Mouse (Mus musculus): ENCODE results near the gene Rbm8a.
"Not testable (repeated sequence)": the region's sequence is repeated elsewhere in the genome, so short reads cannot be mapped to it uniquely, and the experiment has no call there.

Gene Rbm8a

DNA sequence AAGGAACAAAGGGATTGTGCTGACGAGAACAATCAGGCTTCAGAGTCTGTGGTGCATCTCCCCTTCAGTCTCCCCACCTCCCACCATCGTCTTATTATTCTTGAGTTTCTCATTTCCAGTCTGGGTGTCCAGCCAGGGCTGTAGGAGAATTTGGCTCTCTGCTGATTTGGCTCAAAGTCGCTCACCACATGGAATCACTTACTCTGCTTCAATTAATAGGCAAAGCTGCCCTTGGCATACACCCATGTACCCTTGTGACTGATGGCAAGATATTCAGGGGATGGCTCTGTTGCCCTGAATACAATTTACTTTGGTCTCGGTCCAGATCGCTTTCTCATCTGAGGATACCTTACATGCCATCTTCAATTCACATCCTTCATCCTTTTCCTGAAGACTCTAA lies 26.4 kb upstream of the Rbm8a start:
- DNase-seq (ENCODE audit: low read depth, low spot score), result no peak

DNA sequence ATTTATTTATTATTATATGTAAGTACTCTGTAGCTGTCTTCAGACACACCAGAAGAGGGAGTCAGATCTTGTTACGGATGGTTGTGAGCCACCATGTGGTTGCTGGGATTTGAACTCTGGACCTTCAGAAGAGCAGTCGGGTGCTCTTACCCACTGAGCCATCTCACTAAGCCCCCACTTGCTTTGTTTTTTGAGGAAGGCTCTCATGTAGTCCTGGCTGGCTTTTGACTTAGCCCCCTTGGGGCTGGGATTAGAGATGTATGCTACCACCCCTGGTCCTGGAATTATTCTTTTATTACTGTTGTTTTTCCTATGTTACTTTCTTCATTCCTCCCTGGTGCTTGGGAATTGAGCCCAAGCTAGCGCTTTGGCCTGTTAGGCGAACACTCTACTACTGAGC lies 23.7 kb upstream of the Rbm8a start:
- not testable (repeated sequence) for DNase-seq (ENCODE audit: low read depth, low spot score)

GRCm38 (mm10) chr3:96606618-96607017 lies 23.1 kb upstream of the Rbm8a start:
- DNase-seq (ENCODE audit: low read depth, low spot score), result no peak

DNA sequence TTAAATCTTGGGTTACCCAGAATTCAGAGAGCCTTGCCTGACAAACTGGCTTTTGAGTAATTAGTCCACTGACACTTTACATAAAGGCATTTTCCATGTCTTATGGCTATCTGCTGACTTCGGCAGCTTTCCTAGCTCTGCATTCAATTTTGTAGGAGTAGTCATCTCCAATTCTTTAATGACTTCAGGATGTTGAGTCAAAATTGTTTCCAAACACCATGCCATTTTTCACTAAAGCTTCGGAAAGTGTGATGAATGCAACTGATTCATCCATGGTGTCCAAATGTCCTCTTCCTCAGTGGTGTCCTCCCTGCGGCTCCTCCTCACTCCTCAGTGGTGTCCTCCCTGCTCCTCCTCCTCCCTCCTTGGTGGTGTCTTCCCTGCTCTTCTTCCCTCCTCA lies 11.8 kb upstream of the Rbm8a start:
- no peak for DNase-seq (ENCODE audit: low read depth, low spot score)

DNA sequence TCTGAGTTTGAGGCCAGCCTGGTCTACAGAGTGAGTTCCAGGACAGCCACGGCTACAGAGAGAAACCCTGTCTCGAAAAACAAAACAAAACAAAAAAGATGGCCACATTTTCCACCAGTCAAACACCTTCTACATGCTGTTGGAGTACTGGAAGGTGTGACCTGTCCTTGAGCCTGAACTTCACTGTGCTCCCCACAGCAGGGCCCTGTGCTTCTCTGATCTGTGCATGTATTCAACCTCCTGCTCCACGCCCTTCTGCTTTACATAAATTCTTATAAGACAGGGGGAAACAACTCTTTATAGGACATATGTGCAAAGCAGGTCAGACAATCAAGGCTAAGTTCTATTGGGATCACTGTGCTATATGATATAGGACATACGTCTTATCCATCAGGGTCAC lies 6.5 kb upstream of the Rbm8a start:
- DNase-seq (ENCODE audit: low read depth, low spot score), result no peak

GRCm38 (mm10) chr3:96632058-96632457 lies 2.3 kb downstream of the Rbm8a start:
- no peak for DNase-seq (ENCODE audit: low read depth, low spot score)

DNA sequence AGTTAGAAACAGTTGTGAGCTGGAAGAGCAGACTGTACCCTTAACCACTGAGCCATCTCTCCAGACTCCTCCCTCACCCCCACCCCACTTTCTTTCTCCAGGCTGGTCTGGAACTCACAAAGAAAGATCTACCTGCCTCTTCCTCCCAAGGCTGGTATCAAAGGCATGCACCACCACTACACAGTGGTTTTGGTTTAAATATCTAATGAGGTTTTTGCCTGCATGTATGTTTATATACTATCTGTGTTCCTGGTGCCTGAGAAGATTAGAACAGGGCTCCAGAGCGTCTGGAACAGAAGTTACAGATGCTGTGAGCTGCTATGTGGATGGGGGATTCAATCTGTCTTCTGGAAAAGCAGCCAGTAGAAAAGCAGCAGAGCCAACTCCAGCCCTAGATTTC lies 4.3 kb downstream of the Rbm8a start:
- DNase-seq (ENCODE audit: low read depth, low spot score), result no peak

GRCm38 (mm10) chr3:96634928-96635879 lies 5.5 kb downstream of the Rbm8a start, which contains the start of the genes Pex11b and Gm42957:
Gene Pex11b (plus strand): TSS chr3:96635376.
Gene Gm42957 (plus strand): TSS chr3:96635474.
- DNase-seq (ENCODE audit: low read depth, low spot score), result peak; percentile 69

- no peak for DNase-seq (ENCODE audit: low read depth, low spot score)
These were observed 6.2 kb downstream of the Rbm8a start for GRCm38 (mm10) chr3:96635906-96636305.

- DNase-seq (ENCODE audit: low read depth, low spot score), result no peak
These were observed 6.7 kb downstream of the Rbm8a start for GRCm38 (mm10) chr3:96636448-96636847.

GRCm38 (mm10) chr3:96639219-96639618 lies 9.5 kb downstream of the Rbm8a start:
- DNase-seq (ENCODE audit: low read depth, low spot score), result no peak

- DNase-seq (ENCODE audit: low read depth, low spot score), result no peak
These were observed 15.4 kb downstream of the Rbm8a start, which contains the start of gene Itga10 for GRCm38 (mm10) chr3:96645018-96645649. Gene Itga10 (plus strand): TSS chr3:96645584.

- DNase-seq (ENCODE audit: low read depth, low spot score), result no peak
These were observed 17.6 kb downstream of the Rbm8a start for GRCm38 (mm10) chr3:96647365-96647764.

DNA sequence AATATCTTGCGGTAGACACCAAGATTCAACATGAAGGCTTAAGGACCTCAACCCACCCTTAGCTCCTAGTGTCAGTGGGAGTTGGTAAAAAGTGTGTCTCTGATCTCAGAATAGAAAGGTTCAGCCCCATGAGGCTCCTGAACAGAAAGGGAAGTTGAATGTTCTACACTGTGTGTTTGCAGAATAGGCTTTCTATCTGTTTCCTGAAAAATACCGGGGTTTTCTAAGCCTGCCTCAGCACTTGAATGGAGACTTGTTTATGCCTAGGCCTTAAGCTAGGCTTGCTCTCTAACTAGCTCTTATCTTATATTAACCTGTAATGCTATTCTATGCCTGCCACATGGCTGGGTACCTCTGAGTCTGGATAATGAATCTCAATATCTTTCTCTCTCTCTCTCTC lies 31.2 kb downstream of the Rbm8a start:
- no peak for DNase-seq (ENCODE audit: low read depth, low spot score)

DNA sequence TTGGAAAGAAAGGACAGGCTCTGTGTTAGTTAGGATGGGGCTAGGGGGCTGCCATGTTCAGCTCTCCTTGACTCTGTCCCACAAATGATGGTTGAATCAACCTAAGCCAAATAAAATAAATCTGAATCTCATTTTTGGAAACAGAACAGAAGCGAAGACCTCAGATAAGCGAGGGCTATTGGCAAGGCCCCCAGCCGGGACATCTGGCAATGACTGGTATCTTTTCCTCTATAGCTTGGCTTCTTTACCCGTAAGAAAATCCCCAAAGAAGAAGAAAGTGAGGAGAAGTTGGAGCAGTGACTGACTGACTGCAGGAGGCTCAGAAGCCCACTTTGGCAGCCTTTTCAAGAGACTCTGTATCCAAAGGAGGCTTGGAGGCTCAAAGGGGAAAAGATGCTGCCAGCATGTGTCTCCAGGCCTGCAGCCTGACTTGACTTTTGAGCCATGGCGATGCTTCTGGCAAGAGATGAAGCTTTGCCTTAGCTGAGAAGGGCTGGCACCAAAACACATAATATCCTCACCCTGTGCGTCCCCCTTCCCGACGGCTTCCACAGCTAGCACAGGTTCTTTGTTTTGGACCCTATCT lies 33.1 kb downstream of the Rbm8a start:
- DNase-seq (ENCODE audit: low read depth, low spot score), result no peak

- no peak for DNase-seq (ENCODE audit: low read depth, low spot score)
These were observed 33.9 kb downstream of the Rbm8a start for GRCm38 (mm10) chr3:96663432-96664239.

DNA sequence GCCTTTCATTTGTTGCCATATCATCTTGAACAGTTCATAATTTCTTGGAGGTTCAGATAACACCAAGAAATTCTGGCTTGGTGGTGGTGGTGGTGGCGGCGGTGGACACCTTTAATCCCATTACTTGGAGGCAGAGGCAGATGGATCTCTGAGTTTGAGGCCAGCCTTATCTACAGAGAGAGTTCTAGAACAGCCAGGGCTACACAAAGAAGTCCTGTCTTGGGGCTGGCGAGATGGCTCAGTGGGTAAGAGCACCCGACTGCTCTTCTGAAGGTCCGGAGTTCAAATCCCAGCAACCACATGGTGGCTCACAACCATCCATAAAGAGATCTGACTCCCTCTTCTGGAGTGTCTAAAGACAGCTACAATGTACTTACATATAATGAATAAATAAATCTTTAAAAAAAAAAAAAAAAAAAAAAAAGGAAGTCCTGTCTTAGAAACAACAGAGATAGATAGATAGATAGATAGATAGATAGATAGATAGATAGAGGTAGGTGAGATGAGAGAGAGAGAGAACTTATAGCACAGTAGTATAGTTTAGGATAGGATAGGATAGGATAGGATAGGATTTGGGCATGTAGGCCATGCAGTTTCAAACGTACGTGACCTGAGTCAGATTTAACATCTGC lies 36.1 kb downstream of the Rbm8a start:
- not testable (repeated sequence) for DNase-seq (ENCODE audit: low read depth, low spot score)

DNA sequence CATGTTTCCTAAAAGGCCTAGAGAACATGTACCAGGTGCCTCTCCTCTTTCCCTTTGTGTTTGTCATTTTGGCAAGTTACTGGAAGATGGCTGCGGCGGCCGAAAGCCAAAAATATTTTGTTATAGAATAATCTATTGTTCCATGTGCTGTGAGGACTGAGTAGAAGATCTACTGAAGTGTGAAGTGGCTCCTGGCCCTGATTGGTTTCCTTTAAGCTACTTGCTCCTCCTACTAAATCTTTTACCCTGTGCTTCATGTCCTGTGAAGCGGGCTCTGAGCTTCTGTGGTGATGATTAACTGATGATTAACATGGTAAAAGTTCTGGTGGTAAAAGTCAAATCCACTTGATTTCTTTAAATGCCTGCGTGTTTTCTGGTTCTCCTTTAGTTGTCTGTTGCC lies 37.2 kb downstream of the Rbm8a start:
- no peak for DNase-seq (ENCODE audit: low read depth, low spot score)

DNA sequence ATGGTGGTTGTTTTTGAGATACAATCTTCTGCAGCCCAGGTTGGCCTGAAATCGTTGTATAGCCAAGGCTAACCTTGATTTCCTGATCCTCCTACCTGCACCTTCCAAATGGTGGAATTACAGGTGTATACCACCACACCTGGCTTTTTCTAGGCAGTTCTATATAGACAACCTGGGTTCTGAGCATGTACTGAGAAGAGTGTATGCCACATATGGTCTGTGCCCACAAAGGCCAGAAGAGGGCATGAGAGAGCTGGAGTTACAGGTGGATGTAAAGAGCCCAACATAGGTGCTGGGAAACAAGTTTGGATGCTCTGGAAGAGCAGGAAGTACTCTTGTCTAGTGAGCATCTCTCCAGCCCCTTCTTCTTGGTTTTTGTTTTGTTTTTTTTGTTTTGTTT lies 37.6 kb downstream of the Rbm8a start:
- DNase-seq (ENCODE audit: low read depth, low spot score), result no peak

- no peak for DNase-seq (ENCODE audit: low read depth, low spot score)
These were observed 38.8 kb downstream of the Rbm8a start for GRCm38 (mm10) chr3:96668424-96669067.

Data from retina, adult 2 months (tissue).